Mouse (Mus musculus): ENCODE data around the gene Gm15293.
"Not testable (repeated sequence)": the region's sequence is repeated elsewhere in the genome, so short reads cannot be mapped to it uniquely, and the experiment has no call there.

Gene Gm15293

DNA sequence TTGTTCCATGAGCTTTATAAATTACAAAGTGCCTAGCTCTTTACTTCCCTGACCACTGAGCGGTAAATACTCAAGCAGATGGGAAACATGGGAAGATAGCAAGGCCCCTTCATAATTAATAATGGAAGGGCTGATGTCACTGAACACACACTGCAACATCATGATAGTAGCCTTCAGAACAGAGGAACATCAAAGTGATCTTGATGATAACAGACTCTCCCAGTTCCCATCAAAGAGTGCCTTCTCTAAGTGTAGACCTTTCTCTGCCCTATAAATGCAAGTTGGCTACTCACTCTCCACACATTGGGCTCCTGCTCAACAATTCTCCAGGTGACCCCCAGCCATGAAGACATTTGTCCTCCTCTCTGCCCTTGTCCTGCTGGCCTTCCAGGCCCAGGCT, at the start of gene Gm15293:
Gene Gm15293 (plus strand): TSS at position 301 of the 400 bp plus-strand sequence.
- not testable (repeated sequence) for DNase-seq

DNA sequence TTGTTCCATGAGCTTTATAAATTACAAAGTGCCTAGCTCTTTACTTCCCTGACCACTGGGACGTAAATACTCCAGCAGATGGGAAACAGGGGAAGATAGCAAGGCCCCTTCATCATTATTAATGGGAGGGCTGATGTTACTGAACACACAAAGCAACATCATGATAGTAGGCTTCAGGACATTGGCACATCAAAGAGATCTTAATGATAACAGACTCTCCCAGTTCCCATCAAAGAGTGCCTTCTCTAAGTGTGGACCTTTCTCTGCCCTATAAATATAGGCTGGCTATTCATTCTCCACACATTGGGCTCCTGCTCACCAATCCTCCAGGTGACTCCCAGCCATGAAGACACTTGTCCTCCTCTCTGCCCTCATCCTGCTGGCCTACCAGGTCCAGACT, 39.4 kb upstream of the Gm15293 start, which contains the start of gene Defa22:
Gene Defa22 (plus strand): TSS at position 301 of the 400 bp plus-strand sequence.
- not testable (repeated sequence) for DNase-seq

DNA sequence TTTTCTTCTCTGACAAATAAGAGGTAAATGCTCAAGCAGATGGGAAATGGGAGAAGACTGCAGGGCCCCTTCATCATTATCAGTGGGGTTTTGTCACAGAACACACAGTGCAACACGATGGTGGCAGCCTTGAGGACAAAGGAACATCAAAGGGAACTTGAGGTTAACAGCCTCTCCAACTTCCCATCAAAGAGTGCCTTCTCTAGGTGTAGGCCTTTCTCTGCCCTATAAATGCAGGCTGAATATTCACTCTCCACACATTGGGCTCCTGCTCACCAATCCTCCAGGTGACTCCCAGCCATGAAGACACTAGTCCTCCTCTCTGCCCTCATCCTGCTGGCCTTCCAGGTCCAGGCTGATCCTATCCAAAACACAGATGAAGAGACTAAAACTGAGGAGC, 10.0 kb upstream of the Gm15293 start, which contains the start of gene Defa31:
Gene Defa31 (plus strand): TSS at position 301 of the 400 bp plus-strand sequence.
- not testable (repeated sequence) for DNase-seq

Measured in embryo, embryonic 11 days (tissue).